Mouse (Mus musculus) spleen, adult 2 months (tissue): ENCODE results near the gene Tom1l2. TPM values are rescaled to one million over a fixed set of nuclear protein-coding genes. Genes with fewer than 3 reads are reported as not detected.

ENCODE experiments used
- DNase-seq, 2 experiments: peaks; one replicate each; pipeline versions ENCODE4 v3.0.0 to v3.0.0-alpha.2; 2012 to 2021; ENCODE audit warnings: low spot score in 2 of 2, low read depth in 1 of 2
- H3K27ac ChIP-seq: fragments of 200-500 bp; 2 replicates; pipeline ENCODE4 v1.5.1; 2012; ENCODE audit warnings: low read length, inconsistent platforms; ENCODE audit not compliant: insufficient read depth
- H3K27me3 ChIP-seq: fragments of 200-500 bp; 2 replicates; pipeline ENCODE4 v1.6.1; 2012; ENCODE audit warnings: mild to moderate bottlenecking, moderate library complexity, low read length, inconsistent platforms; ENCODE audit not compliant: control insufficient read depth, insufficient read depth
- H3K36me3 ChIP-seq: fragments of 200-500 bp; 2 replicates; pipeline ENCODE4 v1.6.1; 2012; ENCODE audit warnings: mild to moderate bottlenecking, low read length, inconsistent platforms; ENCODE audit not compliant: control insufficient read depth, insufficient read depth
- H3K4me1 ChIP-seq: fragments of 200-500 bp; 2 replicates; pipeline ENCODE4 v1.6.1; 2011; ENCODE audit warnings: inconsistent platforms; ENCODE audit not compliant: control insufficient read depth, insufficient read depth, insufficient read length
- H3K4me3 ChIP-seq: fragments of 200-500 bp; 2 replicates; pipeline ENCODE4 v1.5.1; 2011; ENCODE audit warnings: mild to moderate bottlenecking, inconsistent platforms; ENCODE audit not compliant: insufficient read depth, insufficient read length; ENCODE audit errors: extremely low read depth
- CTCF ChIP-seq: fragments of 200-500 bp; IDR thresholded peaks from 2 replicates; pipeline ENCODE4 v1.5.1; 2011; ENCODE audit warnings: mild to moderate bottlenecking, inconsistent platforms; ENCODE audit not compliant: insufficient read depth, insufficient read length, insufficient replicate concordance; ENCODE audit errors: extremely low read depth
- POLR2A ChIP-seq: fragments of 200-500 bp; IDR thresholded peaks from 2 replicates; pipeline ENCODE4 v1.6.1; 2011; ENCODE audit warnings: low read depth, low read length, inconsistent platforms
- WGBS: fragments of 180-500 bp; shearing (Covaris S2); methylation state at CpG from one replicate; pipeline ENCODE4 v1.1.7; 2018; 5-methylcytosine and 5-hydroxymethylcytosine counted together
- polyA plus RNA-seq: library from polyadenylated mRNA; depleted of rRNA; stranded (reverse); fragments of >200 nt; gene quantifications from 2 replicates; pipeline ENCODE4 v1.2.3, GENCODE M21; 2012

Gene Tom1l2
- polyA plus RNA-seq, 1 experiment, result 28.1 TPM

- 79% methylated on average over 5 of the region's 5 CpGs for WGBS
- DNase-seq, result no peak
- no peak for TF ChIP-seq POLR2A
- no peak for TF ChIP-seq CTCF
- Histone ChIP-seq H3K27me3 (no peaks in the 10 kb centered on the region), H3K27ac (no peak overlapping the region), H3K4me3 (no peak overlapping the region), H3K4me1 (no peaks in the 10 kb centered on the region), H3K36me3 (no peaks in the 10 kb centered on the region)
Measured at GRCm38 (mm10) chr11:60288980-60289379, 63.7 kb downstream of the Tom1l2 start.

- Histone ChIP-seq H3K4me1 (no peaks in the 10 kb centered on the region), H3K4me3 (no peak overlapping the region), H3K27ac (no peak overlapping the region), H3K36me3 (no peaks in the 10 kb centered on the region), H3K27me3 (no peaks in the 10 kb centered on the region)
- no peak for DNase-seq
- no peak for TF ChIP-seq CTCF
- no peak for TF ChIP-seq POLR2A
- WGBS, result 91% methylated on average over 4 of the region's 4 CpGs
Measured at GRCm38 (mm10) chr11:60286311-60286710, 66.4 kb downstream of the Tom1l2 start.

- H3K27me3 ChIP-seq, result no peaks in the 10 kb centered on the region
- no peak for DNase-seq
- no peaks in the 10 kb centered on the region for H3K4me1 ChIP-seq
- WGBS, result 91% methylated on average over 11 of the region's 11 CpGs
- H3K4me3 ChIP-seq, result no peak overlapping the region
- no peak overlapping the region for H3K27ac ChIP-seq
- H3K36me3 ChIP-seq, result no peaks in the 10 kb centered on the region; the same call in none of the 2 replicates
- TF ChIP-seq POLR2A, result no peak
- no peak for TF ChIP-seq CTCF
Measured at GRCm38 (mm10) chr11:60280429-60281414, 72.0 kb downstream of the Tom1l2 start.

GRCm38 (mm10) chr11:60279483-60279882 is 73.2 kb downstream of the Tom1l2 start:
- 82% methylated on average over 5 of the region's 5 CpGs for WGBS
- Histone ChIP-seq H3K4me3 (no peak overlapping the region), H3K36me3 (no peaks in the 10 kb centered on the region; the same call in none of the 2 replicates), H3K27ac (no peak overlapping the region), H3K4me1 (no peaks in the 10 kb centered on the region), H3K27me3 (no peaks in the 10 kb centered on the region)
- TF ChIP-seq CTCF (no peak), POLR2A (no peak)
- no peak for DNase-seq

GRCm38 (mm10) chr11:60277771-60278170 is 74.9 kb downstream of the Tom1l2 start:
- Histone ChIP-seq H3K36me3 (no peaks in the 10 kb centered on the region; the same call in none of the 2 replicates), H3K4me3 (no peak overlapping the region), H3K4me1 (no peaks in the 10 kb centered on the region), H3K27me3 (no peaks in the 10 kb centered on the region), H3K27ac (no peak overlapping the region)
- TF ChIP-seq CTCF (no peak), POLR2A (no peak)
- no peak for DNase-seq
- 96% methylated on average over 5 of the region's 5 CpGs for WGBS

GRCm38 (mm10) chr11:60277164-60277740 is 75.5 kb downstream of the Tom1l2 start:
- 89% methylated on average over 8 of the region's 8 CpGs for WGBS
- Histone ChIP-seq H3K27me3 (no peaks in the 10 kb centered on the region), H3K36me3 (no peaks in the 10 kb centered on the region; the same call in none of the 2 replicates), H3K27ac (no peak overlapping the region), H3K4me1 (no peaks in the 10 kb centered on the region), H3K4me3 (no peak overlapping the region)
- TF ChIP-seq CTCF (no peak), POLR2A (no peak)
- DNase-seq, result no peak
